Mouse (Mus musculus): ENCODE results near the gene Uhrf1. TPM values are rescaled to one million over a fixed set of nuclear protein-coding genes. Genes with fewer than 3 reads are reported as not detected.

Gene Uhrf1
- total RNA-seq, 2 experiments from 2014 or later = 4.8 to 12.2 TPM

DNA sequence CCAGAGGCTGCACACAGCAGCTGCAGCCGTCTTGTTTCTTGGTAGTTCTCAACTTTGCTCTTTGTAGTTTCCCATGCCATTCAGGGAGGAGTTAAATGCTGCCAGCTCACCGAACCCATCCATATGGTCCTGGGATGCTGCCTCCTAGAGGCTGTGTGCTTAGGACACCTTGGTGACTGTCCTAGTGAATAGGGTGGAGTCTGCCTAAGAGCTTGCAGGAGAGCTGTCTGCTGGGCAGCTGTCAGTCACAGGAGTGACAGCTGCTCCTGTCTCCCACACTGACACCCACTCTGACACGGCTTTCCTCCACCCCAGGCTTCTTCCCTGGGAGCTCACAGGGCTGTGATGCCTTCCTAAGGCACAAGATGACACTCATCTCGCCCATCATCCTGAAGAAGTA is 69.0 kb downstream of the Uhrf1 start:
- no peak for DNase-seq
- intact Hi-C loops (cut with DNase I) = no loop called here

Other genes with a start within 250 kb of the Uhrf1 start
- gene Ubxn6, start 228.3 kb upstream of the Uhrf1 start, total RNA-seq (2021) = 10 to 100 TPM; 46.9 to 50.5 TPM
- gene Hdgfl2, start 223.7 kb upstream of the Uhrf1 start, total RNA-seq (2021) = 10 to 100 TPM; 37.3 to 39.8 TPM
- 100 to 1,000 TPM; 125 to 147 TPM for gene Plin4, start 193.5 kb upstream of the Uhrf1 start, total RNA-seq (2021)
- gene Plin5, start 185.7 kb upstream of the Uhrf1 start, total RNA-seq (2021) = 100 to 1,000 TPM; 154 to 166 TPM
- gene Lrg1, start 181.3 kb upstream of the Uhrf1 start, total RNA-seq (2021) = 10 to 100 TPM; 36.7 to 45.8 TPM
- 10 to 100 TPM; 14.5 to 14.7 TPM for gene Sema6b, start 163.0 kb upstream of the Uhrf1 start, total RNA-seq (2021)
- gene Tnfaip8l1, start 140.8 kb upstream of the Uhrf1 start, total RNA-seq (2021) = 1 to 10 TPM; 3.5 to 5.1 TPM
- gene Mydgf, start 119.4 kb upstream of the Uhrf1 start, total RNA-seq (2021) = 10 to 100 TPM; 33.2 to 34.6 TPM
- 10 to 100 TPM; 32.8 to 36.6 TPM for gene Dpp9, start 84.4 kb upstream of the Uhrf1 start, total RNA-seq (2021)
- 10 to 100 TPM; 90.4 to 94.6 TPM for gene Fem1a, start 46.5 kb upstream of the Uhrf1 start, total RNA-seq (2021)
- gene Ticam1, start 26.5 kb upstream of the Uhrf1 start, total RNA-seq (2021) = 10 to 100 TPM in 1 of 2 experiments, 1 to 10 TPM in 1; 9.5 to 11.4 TPM
- 100 to 1,000 TPM; 115 to 133 TPM for gene Plin3, start 10.4 kb upstream of the Uhrf1 start, total RNA-seq (2021)
- under 1 TPM in 1 of 2 experiments, not detected in 1; 0.36 TPM for gene Arrdc5, start 3.0 kb upstream of the Uhrf1 start, total RNA-seq (2021)
- 10 to 100 TPM; 44.3 to 44.9 TPM for gene Kdm4b, start 22.7 kb downstream of the Uhrf1 start, total RNA-seq (2021)
- 10 to 100 TPM; 60.3 to 64.8 TPM for gene Ptprs, start 173.2 kb downstream of the Uhrf1 start, total RNA-seq (2021)
- gene Znrf4, start 209.1 kb downstream of the Uhrf1 start, total RNA-seq (2021) = not detected